Mouse (Mus musculus) ovary, adult 10 weeks (tissue): ENCODE results near the gene Olfr414. TPM values are rescaled to one million over a fixed set of nuclear protein-coding genes. Genes with fewer than 3 reads are reported as not detected.

Experiments
- polyA plus RNA-seq: library from polyadenylated mRNA; stranded (reverse); fragments of 350-450 nt; fragmentation: Illumina TruSeq; extraction: RNeasy Lipid Tissue Mini Kit (QIAGEN cat#74804); gene quantifications from one replicate; pipeline ENCODE4 v1.2.3, GENCODE M21; 2014

Gene Olfr414
- not detected for polyA plus RNA-seq

GRCm38 (mm10) chr1:174423764-174424163 is at the start of gene Olfr414:
Gene Olfr414 (plus strand): TSS chr1:174424064.

GRCm38 (mm10) chr1:174390746-174391145 is 33.1 kb upstream of the Olfr414 start, which contains the start of gene Olfr248:
Gene Olfr248 (plus strand): TSS chr1:174391046.

GRCm38 (mm10) chr1:174441782-174442181 is 17.9 kb downstream of the Olfr414 start, which contains the start of gene Olfr220:
Gene Olfr220 (plus strand): TSS chr1:174442082.

Other genes with a start within 250 kb of the Olfr414 start
- not detected for gene Olfr419, start 172.0 kb upstream of the Olfr414 start, polyA plus RNA-seq
- 0.88 TPM for gene Mptx1, start 93.5 kb upstream of the Olfr414 start, polyA plus RNA-seq
- not detected for gene Olfr417, start 58.9 kb upstream of the Olfr414 start, polyA plus RNA-seq
- not detected for gene Olfr248, start 33.0 kb upstream of the Olfr414 start, polyA plus RNA-seq
- gene Olfr220, start 18.0 kb downstream of the Olfr414 start, polyA plus RNA-seq = not detected
- gene Fmn2, start 77.8 kb downstream of the Olfr414 start, polyA plus RNA-seq = 7.9 TPM